Mouse (Mus musculus): ENCODE data around the gene Zswim3.
A peak's percentile ranks its signal among the peaks of the same experiment; 100 is the strongest.

DNA sequence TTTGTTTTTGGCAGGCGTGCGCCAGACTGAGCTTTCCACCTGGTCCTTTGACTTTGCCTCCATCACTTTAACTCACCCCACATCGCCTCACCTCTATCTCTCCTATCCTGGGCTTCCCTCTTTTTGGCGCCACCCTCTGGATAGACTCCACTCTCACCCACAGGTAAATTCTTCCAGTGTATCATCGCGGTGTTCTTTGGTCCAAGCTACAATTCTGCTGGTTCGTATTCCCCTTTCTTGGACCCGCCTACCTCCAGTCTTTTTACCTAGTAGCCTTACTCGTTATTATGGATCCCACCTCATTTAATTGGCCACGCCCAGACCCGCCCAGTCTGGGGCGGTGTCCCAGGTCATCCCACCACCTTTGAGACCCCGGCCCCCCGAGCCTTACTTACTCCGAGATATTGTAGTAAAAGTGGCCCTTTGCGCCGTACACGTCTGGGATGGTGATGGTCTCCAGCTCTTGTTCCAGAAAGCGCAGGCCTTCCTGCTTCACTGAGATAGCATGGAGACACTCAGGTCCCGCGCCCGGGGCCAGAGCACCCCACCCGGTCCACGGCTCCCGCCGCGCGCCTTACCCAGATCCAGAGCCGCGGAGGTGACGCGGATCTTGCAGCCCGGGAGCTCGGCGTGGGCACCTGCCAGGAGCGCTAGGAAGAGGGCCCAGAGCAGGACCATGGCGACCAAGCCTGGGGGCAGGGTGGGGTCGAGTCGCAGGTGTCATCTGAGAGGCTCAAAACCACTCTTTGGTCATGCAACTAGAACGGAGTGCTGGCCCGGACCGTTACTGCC lies 51.6 kb downstream of the Zswim3 start:
- TF ChIP-seq CTCF (conservative IDR thresholded peaks at IDR 0.05; ENCODE audit: insufficient read depth, insufficient read length, low read depth, low read length) = peak; percentile 24; the same call in 1 of the 2 replicates
- no peak for TF ChIP-seq POLR2A (IDR thresholded peaks at IDR 0.05; ENCODE audit: low read depth, low read length)
